Mouse (Mus musculus) hindbrain, embryonic 10.5 days (tissue): ENCODE measurements around the gene Cacna1e. TPM values are rescaled to one million over a fixed set of nuclear protein-coding genes. Genes with fewer than 3 reads are reported as not detected.

Experiments used
- DNase-seq: peaks from one replicate; pipeline ENCODE4 v3.0.0-alpha.2; 2017; ENCODE audit warnings: low spot score
- H3K27ac ChIP-seq: fragments of 300-500 bp; sonication (generic); 2 replicates; pipeline ENCODE4 v1.5.1; 2016; ENCODE audit warnings: mild to moderate bottlenecking, moderate library complexity
- H3K27me3 ChIP-seq: fragments of 300-500 bp; sonication (generic); 2 replicates; pipeline ENCODE4 v1.6.1; 2016; ENCODE audit warnings: mild to moderate bottlenecking; ENCODE audit not compliant: poor library complexity, insufficient read depth, severe bottlenecking
- H3K36me3 ChIP-seq: fragments of 300-500 bp; sonication (generic); 2 replicates; pipeline ENCODE4 v1.6.1; 2016; ENCODE audit warnings: mild to moderate bottlenecking, moderate library complexity
- H3K4me1 ChIP-seq: fragments of 300-500 bp; sonication (generic); replicated peaks from 2 replicates; pipeline ENCODE4 v1.6.1; 2016; ENCODE audit warnings: mild to moderate bottlenecking
- H3K4me3 ChIP-seq: fragments of 300-500 bp; sonication (generic); 2 replicates; pipeline ENCODE4 v1.5.1; 2016; ENCODE audit warnings: mild to moderate bottlenecking, moderate library complexity
- H3K9me3 ChIP-seq: fragments of 300-500 bp; sonication (generic); 2 replicates; pipeline ENCODE4 v1.6.1; 2016; ENCODE audit warnings: mild to moderate bottlenecking, moderate library complexity
- WGBS: fragments of 180-500 bp; shearing (Covaris S2); methylation state at CpG from one replicate; pipeline ENCODE4 v1.1.7; 2016; 5-methylcytosine and 5-hydroxymethylcytosine counted together
- polyA plus RNA-seq: library from polyadenylated mRNA; unstranded; fragments of >200 nt; fragmentation: Nextera tagmentation; extraction: Ambion mirVana; gene quantifications from 2 replicates; pipeline ENCODE4 v1.2.1, GENCODE M21; 2016

Gene Cacna1e
- polyA plus RNA-seq = 1.1 and 1.8 TPM in 2 replicates

GRCm38 (mm10) chr1:154884275-154885206 is at the start of gene Cacna1e:
Cacna1e (minus strand) TSS chr1:154884501.
- Histone ChIP-seq H3K4me1 (peaks cover 46% of the 10 kb centered on the region), H3K27me3 (peaks cover 47% of the 10 kb centered on the region), H3K9me3 (no peaks in the 10 kb centered on the region), H3K4me3 (peak within 1 kb of the TSS; percentile 55), H3K36me3 (no peaks in the 10 kb centered on the region), H3K27ac (peak within 1 kb of the TSS; percentile 73)
- whole genome bisulfite sequencing = 6% methylated on average over 31 of the region's 31 CpGs
- peak; percentile 52 for DNase-seq

- WGBS = 85% methylated on average over 2 of the region's 2 CpGs
- H3K4me3 ChIP-seq = no peak overlapping the region
- no peak overlapping the region for H3K27ac ChIP-seq
- DNase-seq = no peak
- H3K4me1 ChIP-seq = no peaks in the 10 kb centered on the region
- no peaks in the 10 kb centered on the region for H3K36me3 ChIP-seq
- H3K9me3 ChIP-seq = no peaks in the 10 kb centered on the region
- H3K27me3 ChIP-seq = no peaks in the 10 kb centered on the region
Measured at GRCm38 (mm10) chr1:154918406-154918805, 34.1 kb upstream of the Cacna1e start.

GRCm38 (mm10) chr1:154917438-154917837 is 33.1 kb upstream of the Cacna1e start:
- WGBS = 67% methylated on average over 6 of the region's 6 CpGs
- no peaks in the 10 kb centered on the region for H3K9me3 ChIP-seq
- H3K27ac ChIP-seq = no peak overlapping the region
- no peaks in the 10 kb centered on the region for H3K36me3 ChIP-seq
- H3K27me3 ChIP-seq = no peaks in the 10 kb centered on the region
- DNase-seq = no peak
- no peaks in the 10 kb centered on the region for H3K4me1 ChIP-seq
- H3K4me3 ChIP-seq = no peak overlapping the region

- H3K27ac ChIP-seq = no peak overlapping the region
- H3K36me3 ChIP-seq = no peaks in the 10 kb centered on the region
- DNase-seq = no peak
- no peaks in the 10 kb centered on the region for H3K4me1 ChIP-seq
- no peak overlapping the region for H3K4me3 ChIP-seq
- H3K27me3 ChIP-seq = no peaks in the 10 kb centered on the region
- WGBS = 84% methylated on average over 2 of the region's 2 CpGs
- H3K9me3 ChIP-seq = no peaks in the 10 kb centered on the region
Measured at GRCm38 (mm10) chr1:154909554-154909953, 25.3 kb upstream of the Cacna1e start.

GRCm38 (mm10) chr1:154897390-154897789 is 13.1 kb upstream of the Cacna1e start:
- Histone ChIP-seq H3K27me3 (no peaks in the 10 kb centered on the region), H3K36me3 (no peaks in the 10 kb centered on the region), H3K4me1 (no peaks in the 10 kb centered on the region), H3K27ac (no peak overlapping the region), H3K9me3 (no peaks in the 10 kb centered on the region), H3K4me3 (no peak overlapping the region)
- WGBS = 96% methylated on average over 2 of the region's 2 CpGs
- DNase-seq = no peak

GRCm38 (mm10) chr1:154890244-154890643 is 5.9 kb upstream of the Cacna1e start:
- H3K4me3 ChIP-seq = no peak overlapping the region
- peaks cover 26% of the 10 kb centered on the region for H3K4me1 ChIP-seq
- WGBS = 58% methylated on average over 5 of the region's 5 CpGs
- DNase-seq = no peak
- H3K9me3 ChIP-seq = no peaks in the 10 kb centered on the region
- H3K27me3 ChIP-seq = peaks cover 17% of the 10 kb centered on the region
- H3K27ac ChIP-seq = no peak overlapping the region
- H3K36me3 ChIP-seq = no peaks in the 10 kb centered on the region

GRCm38 (mm10) chr1:154888495-154888894 is 4.2 kb upstream of the Cacna1e start:
- peaks cover 30% of the 10 kb centered on the region for H3K27me3 ChIP-seq
- 84% methylated on average over 5 of the region's 5 CpGs for WGBS
- no peaks in the 10 kb centered on the region for H3K36me3 ChIP-seq
- peaks cover 43% of the 10 kb centered on the region for H3K4me1 ChIP-seq
- no peak for DNase-seq
- no peaks in the 10 kb centered on the region for H3K9me3 ChIP-seq
- H3K27ac ChIP-seq = no peak overlapping the region
- H3K4me3 ChIP-seq = no peak overlapping the region

GRCm38 (mm10) chr1:154888018-154888417 is 3.7 kb upstream of the Cacna1e start:
- H3K27me3 ChIP-seq = peaks cover 35% of the 10 kb centered on the region
- 81% methylated on average over 5 of the region's 5 CpGs for WGBS

GRCm38 (mm10) chr1:154887546-154887945 is 3.2 kb upstream of the Cacna1e start:
- H3K4me1 ChIP-seq = peaks cover 46% of the 10 kb centered on the region
- 79% methylated on average over 3 of the region's 3 CpGs for WGBS
- DNase-seq = no peak
- H3K4me3 ChIP-seq = no peak overlapping the region
- no peaks in the 10 kb centered on the region for H3K36me3 ChIP-seq
- no peaks in the 10 kb centered on the region for H3K9me3 ChIP-seq
- peak overlapping the region; percentile 40; the same call in 1 of the 2 replicates for H3K27ac ChIP-seq
- H3K27me3 ChIP-seq = peaks cover 40% of the 10 kb centered on the region

More at GRCm38 (mm10) chr1:154888018-154888417, 3.7 kb upstream of the Cacna1e start:
- no peaks in the 10 kb centered on the region for H3K36me3 ChIP-seq
- H3K9me3 ChIP-seq = no peaks in the 10 kb centered on the region
- no peak for DNase-seq
- peaks cover 46% of the 10 kb centered on the region for H3K4me1 ChIP-seq
- no peak overlapping the region for H3K27ac ChIP-seq
- no peak overlapping the region for H3K4me3 ChIP-seq

- peak; percentile 29 for DNase-seq
- Histone ChIP-seq H3K27ac (peak overlapping the region; percentile 41; the same call in 1 of the 2 replicates), H3K27me3 (peaks cover 47% of the 10 kb centered on the region), H3K4me1 (peaks cover 46% of the 10 kb centered on the region), H3K36me3 (no peaks in the 10 kb centered on the region), H3K4me3 (no peak overlapping the region), H3K9me3 (no peaks in the 10 kb centered on the region)
- 44% methylated on average over 2 of the region's 2 CpGs for WGBS
Measured at GRCm38 (mm10) chr1:154886611-154887010, 2.3 kb upstream of the Cacna1e start.

- Histone ChIP-seq H3K27me3 (peaks cover 47% of the 10 kb centered on the region), H3K36me3 (no peaks in the 10 kb centered on the region), H3K27ac (no peak overlapping the region; the same call in 1 of the 2 replicates), H3K4me1 (peaks cover 46% of the 10 kb centered on the region), H3K4me3 (peak overlapping the region; percentile 5; the same call in 1 of the 2 replicates), H3K9me3 (no peaks in the 10 kb centered on the region)
- no peak for DNase-seq
- WGBS = 20% methylated on average over 6 of the region's 6 CpGs
Measured at GRCm38 (mm10) chr1:154885207-154885548, 877 bp upstream of the Cacna1e start.

- WGBS = 5% methylated on average over 18 of the region's 18 CpGs
- Histone ChIP-seq H3K9me3 (no peaks in the 10 kb centered on the region), H3K4me3 (peak overlapping the region; percentile 55), H3K27me3 (peaks cover 47% of the 10 kb centered on the region), H3K36me3 (no peaks in the 10 kb centered on the region), H3K27ac (peak overlapping the region; percentile 73; the same call in 1 of the 2 replicates), H3K4me1 (peaks cover 46% of the 10 kb centered on the region)
- DNase-seq = peak; percentile 14
Measured at GRCm38 (mm10) chr1:154883596-154884191, 607 bp downstream of the Cacna1e start.

GRCm38 (mm10) chr1:154865981-154866380 is 18.3 kb downstream of the Cacna1e start:
- H3K4me3 ChIP-seq = no peak overlapping the region
- H3K27ac ChIP-seq = no peak overlapping the region
- 72% methylated on average over 1 of the region's 1 CpGs for WGBS
- no peaks in the 10 kb centered on the region for H3K36me3 ChIP-seq
- no peaks in the 10 kb centered on the region for H3K27me3 ChIP-seq
- no peaks in the 10 kb centered on the region for H3K4me1 ChIP-seq
- DNase-seq = no peak
- H3K9me3 ChIP-seq = no peaks in the 10 kb centered on the region
